Mouse (Mus musculus): ENCODE data around the gene G3bp1. TPM values are rescaled to one million over a fixed set of nuclear protein-coding genes. Genes with fewer than 3 reads are reported as not detected.

G3bp1 gene
- total RNA-seq (2015), result 29.4 and 30.7 TPM in 2 replicates
- total RNA-seq (2017), result 47.8 and 50.6 TPM in 2 replicates

- ATAC-seq (ENCODE audit: poor library complexity, severe bottlenecking), result peak; percentile 86
These were observed at the start of gene G3bp1 for GRCm38 (mm10) chr11:55469048-55469843. Gene G3bp1 (plus strand): TSS chr11:55469685.

GRCm38 (mm10) chr11:55422978-55423377, 46.5 kb upstream of the G3bp1 start, which contains the start of gene Sparc:
Gene Sparc (minus strand): TSS chr11:55423183.
- ATAC-seq (ENCODE audit: poor library complexity, severe bottlenecking), result peak; percentile 87

GRCm38 (mm10) chr11:55423756-55424155, 45.7 kb upstream of the G3bp1 start:
- no peak for ATAC-seq (ENCODE audit: poor library complexity, severe bottlenecking)

- ATAC-seq (ENCODE audit: poor library complexity, severe bottlenecking), result no peak
These were observed 44.6 kb upstream of the G3bp1 start for GRCm38 (mm10) chr11:55424746-55425360.

GRCm38 (mm10) chr11:55428186-55429012, 41.1 kb upstream of the G3bp1 start:
- ATAC-seq (ENCODE audit: poor library complexity, severe bottlenecking), result no peak

GRCm38 (mm10) chr11:55429973-55430372, 39.5 kb upstream of the G3bp1 start:
- no peak for ATAC-seq (ENCODE audit: poor library complexity, severe bottlenecking)

- ATAC-seq (ENCODE audit: poor library complexity, severe bottlenecking), result peak; percentile 82
These were observed 36.5 kb upstream of the G3bp1 start for GRCm38 (mm10) chr11:55432981-55433380.

- no peak for ATAC-seq (ENCODE audit: poor library complexity, severe bottlenecking)
These were observed 33.4 kb upstream of the G3bp1 start for GRCm38 (mm10) chr11:55436089-55436488.

- ATAC-seq (ENCODE audit: poor library complexity, severe bottlenecking), result no peak
These were observed 31.5 kb upstream of the G3bp1 start for GRCm38 (mm10) chr11:55438031-55438430.

- no peak for ATAC-seq (ENCODE audit: poor library complexity, severe bottlenecking)
These were observed 29.8 kb upstream of the G3bp1 start for GRCm38 (mm10) chr11:55439718-55440117.

GRCm38 (mm10) chr11:55444772-55445171, 24.7 kb upstream of the G3bp1 start:
- no peak for ATAC-seq (ENCODE audit: poor library complexity, severe bottlenecking)

GRCm38 (mm10) chr11:55446579-55446978, 22.9 kb upstream of the G3bp1 start:
- ATAC-seq (ENCODE audit: poor library complexity, severe bottlenecking), result peak; percentile 90

- ATAC-seq (ENCODE audit: poor library complexity, severe bottlenecking), result no peak
These were observed 20.0 kb upstream of the G3bp1 start for GRCm38 (mm10) chr11:55449531-55449930.

- ATAC-seq (ENCODE audit: poor library complexity, severe bottlenecking), result no peak
These were observed 19.2 kb upstream of the G3bp1 start for GRCm38 (mm10) chr11:55450311-55450710.

GRCm38 (mm10) chr11:55453640-55454039, 15.8 kb upstream of the G3bp1 start:
- ATAC-seq (ENCODE audit: poor library complexity, severe bottlenecking), result peak; percentile 86

- ATAC-seq (ENCODE audit: poor library complexity, severe bottlenecking), result no peak
These were observed 14.3 kb upstream of the G3bp1 start for GRCm38 (mm10) chr11:55455166-55455565.

GRCm38 (mm10) chr11:55458501-55458900, 11.0 kb upstream of the G3bp1 start:
- no peak for ATAC-seq (ENCODE audit: poor library complexity, severe bottlenecking)

- no peak for ATAC-seq (ENCODE audit: poor library complexity, severe bottlenecking)
These were observed 9.5 kb upstream of the G3bp1 start for GRCm38 (mm10) chr11:55459850-55460558.

- ATAC-seq (ENCODE audit: poor library complexity, severe bottlenecking), result peak; percentile 31
These were observed 8.9 kb upstream of the G3bp1 start for GRCm38 (mm10) chr11:55460559-55461018.

- peak; percentile 93 for ATAC-seq (ENCODE audit: poor library complexity, severe bottlenecking)
These were observed 8.4 kb upstream of the G3bp1 start, which contains the start of gene Atox1 for GRCm38 (mm10) chr11:55461019-55461645. Gene Atox1 (minus strand): TSS chr11:55461239.
